Mouse (Mus musculus) liver, embryonic 14.5 days (tissue): ENCODE measurements around the gene Lrrc36. TPM values are rescaled to one million over a fixed set of nuclear protein-coding genes. Genes with fewer than 3 reads are reported as not detected.

Source experiments
- ATAC-seq: fragments of 200-750 bp; cut with Nextera tagmentation; 2 replicates; pipeline ENCODE4 v1.8.0; 2017; ENCODE audit warnings: moderate number of reproducible peaks, mild to moderate bottlenecking, moderate library complexity; ENCODE audit not compliant: insufficient read depth
- DNase-seq, 3 experiments: peaks; one replicate each; pipeline ENCODE4 v3.0.0-alpha.2; 2012 to 2013; ENCODE audit warnings: low read depth in 3 of 3, low spot score in 3 of 3
- H3K27ac ChIP-seq: fragments of 300-500 bp; sonication (generic); 2 replicates; pipeline ENCODE4 v1.5.1; 2014; ENCODE audit warnings: moderate library complexity, mild to moderate bottlenecking, control low read depth, inconsistent platforms
- H3K27me3 ChIP-seq: fragments of 300-500 bp; sonication (generic); 2 replicates; pipeline ENCODE4 v1.6.1; 2014; ENCODE audit warnings: mild to moderate bottlenecking, low read length, moderate library complexity; ENCODE audit not compliant: control insufficient read depth, insufficient read depth
- H3K36me3 ChIP-seq: fragments of 300-500 bp; sonication (generic); replicated peaks from 2 replicates; pipeline ENCODE4 v1.6.1; 2014; ENCODE audit warnings: low read depth; ENCODE audit not compliant: control insufficient read depth, insufficient read depth
- H3K4me1 ChIP-seq, 2 experiments: fragments of 200-500 bp in 1 of 2; fragments of 300-500 bp in 1 of 2; sonication (generic) in 1 of 2; replicated peaks; 2 replicates each; pipeline ENCODE4 v1.6.1; 2012 to 2014; ENCODE audit warnings: antibody characterized with exemption in 1 of 2, inconsistent platforms in 1 of 2, low read length in 1 of 2; ENCODE audit not compliant: control insufficient read depth in 2 of 2, insufficient read depth in 2 of 2
- H3K4me2 ChIP-seq: fragments of 300-500 bp; sonication (generic); 2 replicates; pipeline ENCODE4 v1.6.1; 2014; ENCODE audit warnings: low read depth, mild to moderate bottlenecking, control low read depth, moderate library complexity
- H3K4me3 ChIP-seq, 2 experiments: fragments of 200-500 bp in 1 of 2; fragments of 300-500 bp in 1 of 2; sonication (generic) in 1 of 2; 2 replicates each; pipeline ENCODE4 v1.5.1; 2012 to 2014; ENCODE audit warnings: low read depth in 2 of 2, low read length in 2 of 2, mild to moderate bottlenecking in 2 of 2, control low read depth in 1 of 2, inconsistent platforms in 1 of 2, moderate library complexity in 1 of 2; ENCODE audit not compliant: insufficient read depth in 1 of 2
- H3K9ac ChIP-seq: fragments of 300-500 bp; sonication (generic); replicated peaks from 2 replicates; pipeline ENCODE4 v1.6.1; 2014; ENCODE audit warnings: mild to moderate bottlenecking, control low read depth, moderate library complexity
- H3K9me3 ChIP-seq: fragments of 300-500 bp; sonication (generic); 2 replicates; pipeline ENCODE4 v1.6.1; 2016; ENCODE audit warnings: low read length, mixed read lengths; ENCODE audit not compliant: control insufficient read depth
- CTCF ChIP-seq: IDR thresholded peaks from 2 replicates; pipeline ENCODE4 v1.5.1; 2016; ENCODE audit warnings: antibody characterized with exemption, low read depth, control low read depth
- EP300 ChIP-seq: IDR thresholded peaks from 2 replicates; pipeline ENCODE4 v1.6.1; 2016; ENCODE audit warnings: antibody characterized with exemption, low read depth
- WGBS: fragments of 180-500 bp; shearing (Covaris S2); extraction: QIAGEN DNeasy Blood & Tissue Kit; methylation state at CpG from one replicate; pipeline ENCODE4 v1.1.7; 2014; ENCODE audit not compliant: insufficient replicate concordance; 5-methylcytosine and 5-hydroxymethylcytosine counted together
- polyA plus RNA-seq, 2 experiments: library from polyadenylated mRNA; depleted of rRNA in 1 of 2; stranded (reverse) in 1 of 2; unstranded in 1 of 2; fragments of >200 nt; fragmentation: Nextera tagmentation in 1 of 2; extraction: Ambion mirVana in 1 of 2; gene quantifications; 2 replicates each; pipeline versions ENCODE4 v1.2.1 to v1.2.3; 2012 to 2014

Lrrc36 gene
- polyA plus RNA-seq, 2 experiments: 0.08 to 0.09 TPM

DNA sequence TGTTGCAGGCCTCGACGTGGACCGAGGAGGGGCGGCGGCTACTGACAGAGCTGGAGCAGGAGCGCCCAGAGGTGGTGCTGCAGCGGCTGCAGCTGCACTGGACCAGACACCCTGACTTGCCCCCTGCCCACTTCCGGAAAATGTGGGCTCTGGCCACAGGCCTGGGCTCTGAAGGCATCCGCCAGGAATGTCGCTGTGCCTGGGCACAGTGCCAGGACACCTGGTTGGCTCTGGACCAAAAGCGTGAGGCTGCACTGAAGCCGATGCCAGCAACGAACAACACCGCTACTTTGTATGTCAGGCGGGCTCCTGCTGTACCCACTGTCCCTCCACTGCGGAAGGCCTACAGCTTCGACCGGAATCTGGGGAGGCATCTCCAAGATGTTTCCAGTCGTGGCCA lies 34.7 kb upstream of the Lrrc36 start:
- no peak for ATAC-seq
- TF ChIP-seq EP300: no peak
- no peak for TF ChIP-seq CTCF
- no peak overlapping the region for H3K4me2 ChIP-seq
- no peak overlapping the region for H3K4me3 ChIP-seq
- no peaks in the 10 kb centered on the region for H3K36me3 ChIP-seq
- no peak overlapping the region for H3K27ac ChIP-seq
- WGBS: 65% methylated on average over 19 of the region's 19 CpGs
- no peak for DNase-seq
- no peaks in the 10 kb centered on the region for H3K9me3 ChIP-seq
- no peak overlapping the region for H3K9ac ChIP-seq
- no peaks in the 10 kb centered on the region for H3K27me3 ChIP-seq
- no peaks in the 10 kb centered on the region for H3K4me1 ChIP-seq

DNA sequence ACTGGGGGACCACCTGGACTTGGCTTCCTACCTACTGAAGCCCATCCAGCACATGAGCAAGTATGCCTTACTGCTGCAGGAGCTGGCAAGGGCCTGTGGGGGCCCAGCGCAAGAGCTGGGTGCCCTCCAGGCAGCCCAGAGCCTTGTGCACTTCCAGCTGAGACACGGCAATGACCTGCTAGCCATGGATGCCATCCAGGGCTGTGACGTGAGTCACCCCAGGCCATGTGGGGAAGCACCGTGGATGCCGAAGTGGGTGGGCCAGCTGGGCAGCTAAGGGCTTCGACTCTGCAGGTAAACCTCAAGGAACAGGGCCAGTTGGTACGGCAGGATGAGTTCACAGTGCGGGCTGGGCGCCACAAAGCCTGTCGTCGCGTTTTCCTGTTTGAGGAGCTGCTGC lies 33.1 kb upstream of the Lrrc36 start:
- Histone ChIP-seq H3K4me2 (no peak overlapping the region), H3K27me3 (no peaks in the 10 kb centered on the region), H3K4me1 (no peaks in the 10 kb centered on the region), H3K4me3 (no peak overlapping the region), H3K9ac (no peak overlapping the region), H3K9me3 (no peaks in the 10 kb centered on the region), H3K27ac (no peak overlapping the region), H3K36me3 (no peaks in the 10 kb centered on the region)
- TF ChIP-seq CTCF: no peak
- TF ChIP-seq EP300: no peak
- ATAC-seq (no peak), DNase-seq (no peak)
- 75% methylated on average over 12 of the region's 12 CpGs for WGBS

DNA sequence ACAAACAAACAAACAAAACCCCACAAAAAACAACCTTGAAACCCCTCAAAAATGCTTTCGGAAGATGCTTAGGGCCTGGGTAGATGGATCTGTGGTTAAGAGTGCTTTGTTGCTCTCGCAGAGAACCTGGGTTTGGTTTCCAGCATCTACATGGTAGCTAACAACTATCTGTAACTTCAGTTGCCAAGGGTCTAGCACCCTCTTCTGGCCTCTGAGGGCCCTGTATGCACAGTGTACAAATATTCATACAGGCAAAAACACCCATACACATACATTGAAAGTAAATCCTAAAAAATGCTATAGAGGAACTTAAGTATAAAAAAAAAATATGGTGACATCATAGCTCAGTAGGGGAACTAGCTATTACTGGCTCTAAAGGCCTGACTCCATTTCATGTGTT lies 29.3 kb upstream of the Lrrc36 start:
- 75% methylated on average over 2 of the region's 2 CpGs for WGBS
- Histone ChIP-seq H3K4me2 (no peak overlapping the region), H3K27me3 (no peaks in the 10 kb centered on the region), H3K4me3 (no peak overlapping the region), H3K36me3 (no peaks in the 10 kb centered on the region), H3K9me3 (no peaks in the 10 kb centered on the region), H3K9ac (no peak overlapping the region), H3K27ac (no peak overlapping the region), H3K4me1 (no peaks in the 10 kb centered on the region)
- peak; percentile 29; the same call in 1 of the 2 replicates for TF ChIP-seq CTCF
- no peak for TF ChIP-seq EP300
- DNase-seq: no peak
- ATAC-seq: no peak

DNA sequence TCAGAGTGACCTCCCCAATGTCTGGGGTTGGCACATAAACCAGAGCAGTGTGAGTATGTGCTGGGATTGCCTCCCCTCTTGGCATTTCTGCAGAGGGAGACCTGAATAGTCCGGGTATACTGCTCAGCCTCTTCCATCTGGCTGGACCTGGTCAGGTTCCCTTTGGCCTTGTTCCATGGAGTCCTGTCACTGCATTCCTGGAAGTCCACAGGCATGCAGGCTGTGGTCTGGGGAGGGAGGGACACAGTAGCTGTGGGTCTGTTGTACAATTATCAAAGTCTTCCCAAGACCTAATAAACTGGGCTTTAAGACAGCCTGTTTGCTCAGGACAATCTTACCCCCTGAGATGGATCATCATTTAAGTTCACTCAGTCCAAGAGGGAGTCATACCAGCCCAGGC lies 26.2 kb upstream of the Lrrc36 start:
- Histone ChIP-seq H3K4me2 (no peak overlapping the region), H3K27ac (no peak overlapping the region), H3K4me1 (no peaks in the 10 kb centered on the region), H3K9me3 (no peaks in the 10 kb centered on the region), H3K9ac (no peak overlapping the region), H3K36me3 (no peaks in the 10 kb centered on the region), H3K27me3 (no peaks in the 10 kb centered on the region), H3K4me3 (no peak overlapping the region)
- 52% methylated on average over 1 of the region's 1 CpGs for WGBS
- DNase-seq (no peak), ATAC-seq (no peak)
- TF ChIP-seq EP300 (no peak), CTCF (no peak)

DNA sequence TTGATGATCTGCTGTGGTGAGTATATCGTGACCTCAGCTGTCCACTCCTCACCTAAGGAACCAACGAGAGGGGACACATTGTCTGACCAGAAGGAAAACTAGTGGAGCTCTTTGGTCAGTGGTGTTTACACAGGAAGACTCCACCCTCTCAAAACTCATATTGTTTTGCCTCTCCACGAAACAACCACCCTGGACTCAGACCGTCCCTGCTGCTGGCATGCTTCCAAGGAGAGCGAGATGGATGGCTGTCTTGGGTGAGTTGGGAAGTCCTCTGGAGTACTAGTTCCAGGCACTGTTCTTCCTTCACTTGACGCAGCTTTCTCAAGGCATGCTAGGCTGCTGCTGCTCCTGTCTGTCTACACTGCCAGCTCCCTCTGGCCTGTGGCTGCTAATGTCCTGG lies 24.3 kb upstream of the Lrrc36 start:
- no peaks in the 10 kb centered on the region for H3K9me3 ChIP-seq
- DNase-seq (no peak), ATAC-seq (no peak)
- no peak overlapping the region for H3K4me3 ChIP-seq
- H3K4me2 ChIP-seq: no peak overlapping the region
- H3K9ac ChIP-seq: no peak overlapping the region
- H3K27ac ChIP-seq: no peak overlapping the region
- H3K36me3 ChIP-seq: no peaks in the 10 kb centered on the region
- TF ChIP-seq CTCF (no peak), EP300 (no peak)
- H3K27me3 ChIP-seq: no peaks in the 10 kb centered on the region
- WGBS: 61% methylated on average over 6 of the region's 6 CpGs
- no peaks in the 10 kb centered on the region for H3K4me1 ChIP-seq
